Mouse (Mus musculus) liver, embryonic 12.5 days (tissue): ENCODE measurements around the gene Hyal3. TPM values are rescaled to one million over a fixed set of nuclear protein-coding genes. Genes with fewer than 3 reads are reported as not detected.
A peak's percentile ranks its signal among the peaks of the same experiment; 100 is the strongest.

Experiments
- ATAC-seq: fragments of 200-750 bp; cut with Nextera tagmentation; 2 replicates; pipeline ENCODE4 v1.8.0; 2017; ENCODE audit warnings: moderate number of reproducible peaks, mild to moderate bottlenecking, moderate library complexity
- H3K27ac ChIP-seq: fragments of 300-500 bp; sonication (generic); 2 replicates; pipeline ENCODE4 v1.5.1; 2016; ENCODE audit warnings: mild to moderate bottlenecking
- H3K27me3 ChIP-seq: fragments of 300-500 bp; sonication (generic); replicated peaks from 2 replicates; pipeline ENCODE4 v1.6.1; 2016; ENCODE audit warnings: mild to moderate bottlenecking, moderate library complexity
- H3K36me3 ChIP-seq: fragments of 300-500 bp; sonication (generic); 2 replicates; pipeline ENCODE4 v1.6.1; 2016; ENCODE audit warnings: mild to moderate bottlenecking, moderate library complexity
- H3K4me1 ChIP-seq: fragments of 300-500 bp; sonication (generic); 2 replicates; pipeline ENCODE4 v1.6.1; 2016
- H3K4me2 ChIP-seq: fragments of 300-500 bp; sonication (generic); 2 replicates; pipeline ENCODE4 v1.6.1; 2016; ENCODE audit warnings: mild to moderate bottlenecking, moderate library complexity
- H3K4me3 ChIP-seq: fragments of 300-500 bp; sonication (generic); 2 replicates; pipeline ENCODE4 v1.5.1; 2016; ENCODE audit warnings: mild to moderate bottlenecking, moderate library complexity
- H3K9ac ChIP-seq: fragments of 300-500 bp; sonication (generic); 2 replicates; pipeline ENCODE4 v1.6.1; 2016; ENCODE audit warnings: mild to moderate bottlenecking, moderate library complexity
- H3K9me3 ChIP-seq: fragments of 300-500 bp; sonication (generic); replicated peaks from 2 replicates; pipeline ENCODE4 v1.6.1; 2016; ENCODE audit warnings: mild to moderate bottlenecking, moderate library complexity
- WGBS: fragments of 180-500 bp; shearing (Covaris S2); methylation state at CpG from one replicate; pipeline ENCODE4 v1.1.7; 2016; ENCODE audit not compliant: insufficient replicate concordance; 5-methylcytosine and 5-hydroxymethylcytosine counted together
- polyA plus RNA-seq: library from polyadenylated mRNA; unstranded; fragments of >200 nt; fragmentation: Nextera tagmentation; extraction: Ambion mirVana; gene quantifications from 2 replicates; pipeline ENCODE4 v1.2.1, GENCODE M21; 2016

The Hyal3 gene
- polyA plus RNA-seq, 1 experiment from 2014 or later: 0.99 TPM

GRCm38 (mm10) chr9:107605041-107605661 lies 24.5 kb downstream of the Hyal3 start:
- 0 out of 2 replicates have a peak overlapping the region, but pooled peaks have one; percentile 3 for H3K4me2 ChIP-seq
- peaks cover 53% of the 10 kb centered on the region for H3K4me1 ChIP-seq
- no peak overlapping the region for H3K4me3 ChIP-seq
- no peaks in the 10 kb centered on the region for H3K9me3 ChIP-seq
- H3K36me3 ChIP-seq: no peaks in the 10 kb centered on the region
- peak; percentile 28; the same call in 1 of the 2 replicates for ATAC-seq
- WGBS: 46% methylated on average over 23 of the region's 23 CpGs
- no peak overlapping the region for H3K27ac ChIP-seq
- H3K9ac ChIP-seq: no peak overlapping the region
- H3K27me3 ChIP-seq: peaks cover 58% of the 10 kb centered on the region

- Histone ChIP-seq H3K27ac (no peak overlapping the region), H3K4me1 (peaks cover 53% of the 10 kb centered on the region), H3K4me3 (no peak overlapping the region), H3K4me2 (no peak overlapping the region), H3K9me3 (no peaks in the 10 kb centered on the region), H3K9ac (no peak overlapping the region), H3K27me3 (peaks cover 43% of the 10 kb centered on the region), H3K36me3 (no peaks in the 10 kb centered on the region)
- ATAC-seq: no peak
- 30% methylated on average over 9 of the region's 9 CpGs for WGBS
Measured at GRCm38 (mm10) chr9:107606591-107606990, 26.0 kb downstream of the Hyal3 start.

GRCm38 (mm10) chr9:107607036-107607435 lies 26.4 kb downstream of the Hyal3 start:
- ATAC-seq: no peak
- no peak overlapping the region for H3K9ac ChIP-seq
- H3K4me3 ChIP-seq: no peak overlapping the region
- H3K4me2 ChIP-seq: no peak overlapping the region
- H3K27me3 ChIP-seq: peaks cover 40% of the 10 kb centered on the region
- no peak overlapping the region for H3K27ac ChIP-seq
- no peaks in the 10 kb centered on the region for H3K36me3 ChIP-seq
- WGBS: 66% methylated on average over 2 of the region's 2 CpGs
- H3K4me1 ChIP-seq: peaks cover 57% of the 10 kb centered on the region
- H3K9me3 ChIP-seq: no peaks in the 10 kb centered on the region

- peaks cover 55% of the 10 kb centered on the region for H3K4me1 ChIP-seq
- H3K27me3 ChIP-seq: peaks cover 40% of the 10 kb centered on the region
- H3K9ac ChIP-seq: no peak overlapping the region
- ATAC-seq: no peak
- no peaks in the 10 kb centered on the region for H3K9me3 ChIP-seq
- no peak overlapping the region for H3K27ac ChIP-seq
- H3K36me3 ChIP-seq: no peaks in the 10 kb centered on the region
- H3K4me2 ChIP-seq: no peak overlapping the region
- no peak overlapping the region for H3K4me3 ChIP-seq
- WGBS: 49% methylated on average over 9 of the region's 9 CpGs
Measured at GRCm38 (mm10) chr9:107607653-107608245, 27.1 kb downstream of the Hyal3 start.

GRCm38 (mm10) chr9:107608741-107609432 lies 28.3 kb downstream of the Hyal3 start, which contains the start of gene Sema3b:
Gene Sema3b (minus strand): TSS chr9:107609229.
- no peak within 1 kb of the TSS for H3K27ac ChIP-seq
- H3K4me2 ChIP-seq: no peak within 1 kb of the TSS
- no peak within 1 kb of the TSS for H3K4me3 ChIP-seq
- H3K36me3 ChIP-seq: peaks cover 4% of the 10 kb centered on the region
- H3K9me3 ChIP-seq: no peaks in the 10 kb centered on the region
- 48% methylated on average over 12 of the region's 12 CpGs for WGBS
- ATAC-seq: no peak
- H3K27me3 ChIP-seq: peaks cover 34% of the 10 kb centered on the region
- H3K9ac ChIP-seq: no peak within 1 kb of the TSS
- peaks cover 58% of the 10 kb centered on the region for H3K4me1 ChIP-seq

- no peaks in the 10 kb centered on the region for H3K9me3 ChIP-seq
- no peak overlapping the region for H3K27ac ChIP-seq
- no peak overlapping the region for H3K9ac ChIP-seq
- H3K36me3 ChIP-seq: peaks cover 10% of the 10 kb centered on the region
- H3K4me3 ChIP-seq: no peak overlapping the region
- H3K4me2 ChIP-seq: no peak overlapping the region
- H3K4me1 ChIP-seq: peaks cover 58% of the 10 kb centered on the region
- peaks cover 29% of the 10 kb centered on the region for H3K27me3 ChIP-seq
- 70% methylated on average over 4 of the region's 4 CpGs for WGBS
- ATAC-seq: no peak
Measured at GRCm38 (mm10) chr9:107609433-107609830, 28.8 kb downstream of the Hyal3 start.

- 0 out of 2 replicates have a peak, but pooled peaks cover 12% of the 10 kb centered on the region for H3K27me3 ChIP-seq
- peak overlapping the region; percentile 94 for H3K4me2 ChIP-seq
- ATAC-seq: no peak
- WGBS: 35% methylated on average over 6 of the region's 6 CpGs
- H3K4me3 ChIP-seq: peak overlapping the region; percentile 62
- H3K9me3 ChIP-seq: no peaks in the 10 kb centered on the region
- H3K27ac ChIP-seq: peak overlapping the region; percentile 80
- peak overlapping the region; percentile 78 for H3K9ac ChIP-seq
- H3K4me1 ChIP-seq: peaks cover 48% of the 10 kb centered on the region
- H3K36me3 ChIP-seq: peaks cover 32% of the 10 kb centered on the region
Measured at GRCm38 (mm10) chr9:107611456-107612190, 31.0 kb downstream of the Hyal3 start.

GRCm38 (mm10) chr9:107612191-107612944 lies 31.8 kb downstream of the Hyal3 start:
- H3K4me1 ChIP-seq: peaks cover 44% of the 10 kb centered on the region
- H3K4me2 ChIP-seq: peak overlapping the region; percentile 94
- H3K4me3 ChIP-seq: peak overlapping the region; percentile 62
- 4% methylated on average over 47 of the region's 48 CpGs for WGBS
- peak overlapping the region; percentile 78 for H3K9ac ChIP-seq
- H3K9me3 ChIP-seq: no peaks in the 10 kb centered on the region
- ATAC-seq: peak; percentile 91
- H3K36me3 ChIP-seq: peaks cover 37% of the 10 kb centered on the region
- 0 out of 2 replicates have a peak, but pooled peaks cover 7% of the 10 kb centered on the region for H3K27me3 ChIP-seq
- peak overlapping the region; percentile 80 for H3K27ac ChIP-seq

- ATAC-seq: 0 out of 2 replicates have a peak, but pooled peaks have one; percentile 1
- H3K4me2 ChIP-seq: peak overlapping the region; percentile 94
- H3K4me1 ChIP-seq: peaks cover 37% of the 10 kb centered on the region
- H3K27ac ChIP-seq: peak overlapping the region; percentile 80
- H3K9ac ChIP-seq: peak overlapping the region; percentile 66
- H3K9me3 ChIP-seq: no peaks in the 10 kb centered on the region
- WGBS: 11% methylated on average over 12 of the region's 12 CpGs
- peak overlapping the region; percentile 62 for H3K4me3 ChIP-seq
- H3K27me3 ChIP-seq: 0 out of 2 replicates have a peak, but pooled peaks cover 7% of the 10 kb centered on the region
- H3K36me3 ChIP-seq: peaks cover 44% of the 10 kb centered on the region
Measured at GRCm38 (mm10) chr9:107612945-107613569, 32.4 kb downstream of the Hyal3 start.

- ATAC-seq: no peak
- Histone ChIP-seq H3K9me3 (no peaks in the 10 kb centered on the region), H3K4me2 (no peak overlapping the region), H3K4me1 (peaks cover 43% of the 10 kb centered on the region), H3K27ac (no peak overlapping the region), H3K9ac (no peak overlapping the region), H3K4me3 (no peak overlapping the region), H3K36me3 (peaks cover 63% of the 10 kb centered on the region), H3K27me3 (no peaks in the 10 kb centered on the region)
- WGBS: 86% methylated on average over 4 of the region's 4 CpGs
Measured at GRCm38 (mm10) chr9:107615035-107615434, 34.4 kb downstream of the Hyal3 start.

GRCm38 (mm10) chr9:107617461-107617860 lies 36.8 kb downstream of the Hyal3 start:
- Histone ChIP-seq H3K9me3 (no peaks in the 10 kb centered on the region), H3K4me3 (no peak overlapping the region), H3K4me1 (peaks cover 35% of the 10 kb centered on the region), H3K27me3 (no peaks in the 10 kb centered on the region), H3K27ac (no peak overlapping the region), H3K9ac (no peak overlapping the region), H3K4me2 (no peak overlapping the region), H3K36me3 (peaks cover 76% of the 10 kb centered on the region)
- 55% methylated on average over 2 of the region's 2 CpGs for WGBS
- no peak for ATAC-seq
